In genomic region chr15:13350321-13350720, GRCm38 (mm10) we compare ENCODE assay signal across 24 mouse cellular contexts.
A peak's percentile ranks its signal among the peaks of the same experiment; 100 is the strongest.
DNase-seq lines count a peak whose midpoint lies in the region; ATAC-seq and TF ChIP-seq lines count a peak whose summit lies in the region.
"Had no signal": no experiment of that assay in that cellular context is flagged by ENCODE, and none has a peak within 500 bp of the region (broad histone marks: within the 10 kb centered on the region; RNA-seq: fewer than 3 reads in every experiment).

No protein-coding gene starts in this region.

- TF ChIP-seq CTCF in lung, embryonic 14.5 days (IDR thresholded peaks at IDR 0.05; ENCODE audit: low read depth): no peak
- TF ChIP-seq CTCF in lung, postnatal 0 days (IDR thresholded peaks at IDR 0.05): no peak

- peak; percentile 69 for DNase-seq in embryonic facial prominence, embryonic 14.5 days (ENCODE audit: low spot score)
- DNase-seq in embryonic facial prominence, embryonic 10.5 days (ENCODE audit: low spot score): no peak
- DNase-seq in lung, embryonic 14.5 days: peak; percentile 21
- DNase-seq in lung, postnatal 0 days (ENCODE audit: low spot score): no peak
- DNase-seq in right cerebral cortex, adult 2 months (ENCODE audit: low spot score in 2 of 2): no peak
- DNase-seq: adrenal gland, adult 8-10 months; adrenal gland, postnatal 14 days; adrenal gland, postnatal 36 days; B cell, adult 2 months; cerebellum, adult 11-12 months; cerebellum, adult 2 months; cerebellum, adult 9-10 months; cerebellum, postnatal 10 days; cerebellum, postnatal 25 days had no signal

- H3K36me3 ChIP-seq in embryonic facial prominence, embryonic 14.5 days (ENCODE audit: control insufficient read depth, insufficient read depth, low read length): no peaks in the 10 kb centered on the region
- no peaks in the 10 kb centered on the region for H3K36me3 ChIP-seq in embryonic facial prominence, embryonic 10.5 days (replicated peaks)
- H3K36me3 ChIP-seq in kidney, embryonic 15.5 days: no peaks in the 10 kb centered on the region
- H3K36me3 ChIP-seq in kidney, embryonic 14.5 days (ENCODE audit: control insufficient read depth, insufficient read depth, low read length): no peaks in the 10 kb centered on the region
- H3K36me3 ChIP-seq in lung, embryonic 14.5 days (ENCODE audit: insufficient read depth): no peaks in the 10 kb centered on the region
- H3K36me3 ChIP-seq in lung, postnatal 0 days (ENCODE audit: insufficient read depth, low read length): no peaks in the 10 kb centered on the region
- H3K36me3 ChIP-seq: embryonic facial prominence, embryonic 13.5 days; forebrain, embryonic 15.5 days; G1E had no signal

- peak; percentile 57; the same call in 1 of the 2 replicates for ATAC-seq in embryonic facial prominence, embryonic 14.5 days (ENCODE audit: low read depth)
- 0 out of 2 replicates have a peak, but pooled peaks have one; percentile 29 for ATAC-seq in kidney, embryonic 15.5 days (replicated peaks; ENCODE audit: low FRiP score)
- ATAC-seq in kidney, embryonic 14.5 days (ENCODE audit: low FRiP score, low TSS enrichment): no peak
- no peak for ATAC-seq in lung, embryonic 14.5 days (ENCODE audit: insufficient read depth)
- no peak for ATAC-seq in lung, postnatal 0 days
- ATAC-seq: activated CD4-positive, CD25-positive, alpha-beta regulatory T cell, adult 4 months; CD4-positive, CD25-positive, alpha-beta regulatory T cell, adult 4 months; forebrain, embryonic 13.5 days; forebrain, embryonic 15.5 days; Patski had no signal

- no peak for TF ChIP-seq EP300 in lung, postnatal 0 days (IDR thresholded peaks at IDR 0.05)

- no peak overlapping the region for H3K9ac ChIP-seq in embryonic facial prominence, embryonic 14.5 days (ENCODE audit: low read depth, low read length)
- H3K9ac ChIP-seq in kidney, embryonic 15.5 days: no peak overlapping the region
- H3K9ac ChIP-seq in kidney, embryonic 14.5 days (ENCODE audit: low read depth, low read length): no peak overlapping the region
- no peak overlapping the region for H3K9ac ChIP-seq in lung, embryonic 14.5 days
- no peak overlapping the region for H3K9ac ChIP-seq in lung, postnatal 0 days (replicated peaks; ENCODE audit: low read depth)
- H3K9ac ChIP-seq: embryonic facial prominence, embryonic 13.5 days; forebrain, embryonic 13.5 days; forebrain, embryonic 15.5 days had no signal

- no peaks in the 10 kb centered on the region for H3K27me3 ChIP-seq in embryonic facial prominence, embryonic 14.5 days (replicated peaks; ENCODE audit: control insufficient read depth, insufficient read depth, low read length)
- H3K27me3 ChIP-seq in embryonic facial prominence, embryonic 10.5 days (replicated peaks; ENCODE audit: low read depth, poor library complexity, severe bottlenecking): no peaks in the 10 kb centered on the region
- H3K27me3 ChIP-seq in kidney, embryonic 15.5 days: no peaks in the 10 kb centered on the region
- no peaks in the 10 kb centered on the region for H3K27me3 ChIP-seq in kidney, embryonic 14.5 days (ENCODE audit: control insufficient read depth, insufficient read depth, low read length)
- no peaks in the 10 kb centered on the region for H3K27me3 ChIP-seq in lung, embryonic 14.5 days (ENCODE audit: insufficient read depth, low read length)
- no peaks in the 10 kb centered on the region for H3K27me3 ChIP-seq in lung, postnatal 0 days (replicated peaks; ENCODE audit: insufficient read depth, low read length)
- H3K27me3 ChIP-seq: CH12.LX; embryonic facial prominence, embryonic 13.5 days; forebrain, embryonic 13.5 days; forebrain, embryonic 15.5 days; Patski had no signal

- no peak overlapping the region for H3K27ac ChIP-seq in embryonic facial prominence, embryonic 14.5 days (replicated peaks; ENCODE audit: low read depth, low read length)
- no peak overlapping the region for H3K27ac ChIP-seq in embryonic facial prominence, embryonic 10.5 days (replicated peaks)
- no peak overlapping the region for H3K27ac ChIP-seq in kidney, embryonic 15.5 days
- no peak overlapping the region for H3K27ac ChIP-seq in kidney, embryonic 14.5 days (ENCODE audit: low read depth, low read length)
- H3K27ac ChIP-seq in lung, embryonic 14.5 days (ENCODE audit: low read depth): no peak overlapping the region
- H3K27ac ChIP-seq in lung, postnatal 0 days (ENCODE audit: low read length): no peak overlapping the region
- H3K27ac ChIP-seq: embryonic facial prominence, embryonic 13.5 days; forebrain, embryonic 13.5 days; forebrain, embryonic 15.5 days had no signal

- H3K9me3 ChIP-seq in embryonic facial prominence, embryonic 14.5 days (ENCODE audit: control insufficient read depth, low read length): no peaks in the 10 kb centered on the region
- no peaks in the 10 kb centered on the region for H3K9me3 ChIP-seq in embryonic facial prominence, embryonic 10.5 days
- H3K9me3 ChIP-seq in kidney, embryonic 15.5 days (replicated peaks): no peaks in the 10 kb centered on the region
- H3K9me3 ChIP-seq in kidney, embryonic 14.5 days (ENCODE audit: control insufficient read depth, low read length): no peaks in the 10 kb centered on the region
- no peaks in the 10 kb centered on the region for H3K9me3 ChIP-seq in lung, embryonic 14.5 days (ENCODE audit: low read depth, low read length)
- no peaks in the 10 kb centered on the region for H3K9me3 ChIP-seq in lung, postnatal 0 days (ENCODE audit: low read length)
- H3K9me3 ChIP-seq: embryonic facial prominence, embryonic 13.5 days; forebrain, embryonic 13.5 days; forebrain, embryonic 15.5 days; G1E had no signal

- H3K4me2 ChIP-seq in embryonic facial prominence, embryonic 14.5 days (ENCODE audit: low read depth, low read length): no peak overlapping the region
- H3K4me2 ChIP-seq in kidney, embryonic 15.5 days: no peak overlapping the region
- H3K4me2 ChIP-seq in kidney, embryonic 14.5 days (replicated peaks; ENCODE audit: low read depth, low read length): no peak overlapping the region
- H3K4me2 ChIP-seq in lung, embryonic 14.5 days: no peak overlapping the region
- no peak overlapping the region for H3K4me2 ChIP-seq in lung, postnatal 0 days (replicated peaks; ENCODE audit: low read depth, low read length)
- H3K4me2 ChIP-seq: embryonic facial prominence, embryonic 13.5 days; forebrain, embryonic 13.5 days; forebrain, embryonic 15.5 days had no signal

- H3K4me3 ChIP-seq in embryonic facial prominence, embryonic 14.5 days (ENCODE audit: low read depth, low read length): no peak overlapping the region
- no peak overlapping the region for H3K4me3 ChIP-seq in embryonic facial prominence, embryonic 10.5 days
- no peak overlapping the region for H3K4me3 ChIP-seq in kidney, embryonic 15.5 days (replicated peaks)
- no peak overlapping the region for H3K4me3 ChIP-seq in kidney, embryonic 14.5 days (ENCODE audit: low read length)
- no peak overlapping the region for H3K4me3 ChIP-seq in lung, embryonic 14.5 days (ENCODE audit: low read depth, low read length)
- H3K4me3 ChIP-seq in lung, postnatal 0 days (ENCODE audit: low read depth, low read length): no peak overlapping the region
- H3K4me3 ChIP-seq: embryonic facial prominence, embryonic 13.5 days; forebrain, embryonic 13.5 days; forebrain, embryonic 15.5 days had no signal

- 79% methylated on average over 3 of the region's 3 CpGs for WGBS in embryonic facial prominence, embryonic 14.5 days
- WGBS in embryonic facial prominence, embryonic 10.5 days: 87% methylated on average over 3 of the region's 3 CpGs
- 57% methylated on average over 3 of the region's 3 CpGs for WGBS in kidney, embryonic 15.5 days
- WGBS in kidney, embryonic 14.5 days: 64% methylated on average over 3 of the region's 3 CpGs
- 69% methylated on average over 3 of the region's 3 CpGs for WGBS in lung, embryonic 14.5 days
- 71% methylated on average over 3 of the region's 3 CpGs for WGBS in lung, postnatal 0 days

- no peaks in the 10 kb centered on the region for H3K4me1 ChIP-seq in embryonic facial prominence, embryonic 14.5 days (ENCODE audit: control insufficient read depth, insufficient read depth, low read length)
- no peaks in the 10 kb centered on the region for H3K4me1 ChIP-seq in embryonic facial prominence, embryonic 10.5 days
- no peaks in the 10 kb centered on the region for H3K4me1 ChIP-seq in kidney, embryonic 15.5 days
- H3K4me1 ChIP-seq in kidney, embryonic 14.5 days (ENCODE audit: control insufficient read depth, insufficient read depth, low read length): no peaks in the 10 kb centered on the region
- no peaks in the 10 kb centered on the region for H3K4me1 ChIP-seq in lung, embryonic 14.5 days (ENCODE audit: insufficient read depth)
- no peaks in the 10 kb centered on the region for H3K4me1 ChIP-seq in lung, postnatal 0 days (ENCODE audit: insufficient read depth, low read depth, low read length)
- H3K4me1 ChIP-seq: embryonic facial prominence, embryonic 13.5 days; forebrain, embryonic 13.5 days; forebrain, embryonic 15.5 days had no signal

Comparison
In these comparisons a context has a peak if more than half of its experiments do, and no peak if none do; other contexts are left out.
1. ATAC-seq: peak in embryonic facial prominence, embryonic 14.5 days (single experiment) and kidney, embryonic 15.5 days (single experiment); none in kidney, embryonic 14.5 days (single experiment), lung, embryonic 14.5 days (single experiment) and lung, postnatal 0 days (single experiment).
2. DNase-seq: peak in embryonic facial prominence, embryonic 14.5 days (single experiment) and lung, embryonic 14.5 days (single experiment); none in embryonic facial prominence, embryonic 10.5 days (single experiment), lung, postnatal 0 days (single experiment) and right cerebral cortex, adult 2 months (0 of 2).